Mouse (Mus musculus) right cerebral cortex, postnatal 25 days (tissue): ENCODE measurements around the gene Zswim5.

ENCODE experiments used
- DNase-seq: peaks from one replicate; pipeline ENCODE4 v3.0.0; 2022

The Zswim5 gene

DNA sequence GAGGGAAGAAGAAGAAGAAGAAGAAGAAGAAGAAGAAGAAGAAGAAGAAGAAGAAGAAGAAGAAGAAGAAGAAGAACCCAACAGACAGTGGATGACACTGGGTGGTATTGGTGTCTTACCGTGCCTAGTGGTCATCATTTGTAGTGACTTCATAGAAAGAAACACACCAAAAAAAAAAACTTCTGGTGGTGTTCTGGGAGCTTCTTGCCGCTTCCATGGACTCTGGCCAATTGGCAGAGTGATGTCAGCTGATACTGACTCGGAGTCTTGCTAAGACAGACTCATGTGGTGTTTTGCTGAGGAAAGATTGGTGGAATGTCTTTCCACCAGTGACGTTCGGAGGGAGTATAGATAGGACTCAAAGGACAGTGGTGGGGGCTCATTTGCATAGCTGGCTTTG is 133.1 kb downstream of the Zswim5 start:
- no peak for DNase-seq

DNA sequence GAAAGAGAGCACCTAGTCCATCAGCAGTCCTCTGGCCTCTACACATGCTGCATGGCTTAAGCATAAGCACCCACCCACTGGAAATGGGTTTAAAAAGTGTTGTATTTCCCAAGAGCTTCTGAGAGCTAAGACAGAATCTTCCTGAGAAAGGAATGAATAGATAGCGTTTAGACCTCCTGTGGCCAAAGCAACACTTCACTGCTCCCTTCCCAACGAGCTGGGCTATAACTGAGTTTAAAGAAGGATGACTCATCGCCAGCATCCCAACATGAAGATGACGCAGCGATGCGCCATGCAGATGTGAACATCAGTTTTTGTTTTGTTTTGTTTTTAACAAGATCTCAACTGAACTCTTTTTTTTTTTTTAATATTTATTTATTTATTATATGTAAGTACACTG is 136.4 kb downstream of the Zswim5 start:
- DNase-seq = no peak

DNA sequence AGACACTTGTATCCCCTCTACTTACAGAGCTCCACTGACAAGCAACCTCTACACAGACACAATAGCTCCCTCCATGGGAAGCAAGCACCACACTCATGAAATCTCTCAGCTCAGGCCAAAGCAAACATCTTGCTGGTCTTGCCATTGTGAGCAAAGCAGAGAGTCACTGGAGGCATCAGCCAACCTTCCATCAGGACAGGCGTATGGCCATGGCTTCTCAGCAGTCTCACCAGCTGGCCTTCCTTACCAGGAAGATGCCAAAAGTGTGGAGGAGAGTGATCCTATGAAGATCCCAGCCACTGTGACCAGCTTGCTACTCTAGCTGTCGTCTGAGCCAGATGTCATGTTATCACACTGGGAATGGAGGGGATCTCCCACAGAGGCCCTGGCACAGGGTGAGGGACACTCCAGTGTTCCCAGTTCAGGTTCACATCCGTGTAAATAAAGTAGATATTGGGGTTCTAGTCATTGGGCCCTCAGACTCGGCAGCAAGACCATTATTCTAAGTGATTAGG is 137.8 kb downstream of the Zswim5 start:
- DNase-seq = no peak

DNA sequence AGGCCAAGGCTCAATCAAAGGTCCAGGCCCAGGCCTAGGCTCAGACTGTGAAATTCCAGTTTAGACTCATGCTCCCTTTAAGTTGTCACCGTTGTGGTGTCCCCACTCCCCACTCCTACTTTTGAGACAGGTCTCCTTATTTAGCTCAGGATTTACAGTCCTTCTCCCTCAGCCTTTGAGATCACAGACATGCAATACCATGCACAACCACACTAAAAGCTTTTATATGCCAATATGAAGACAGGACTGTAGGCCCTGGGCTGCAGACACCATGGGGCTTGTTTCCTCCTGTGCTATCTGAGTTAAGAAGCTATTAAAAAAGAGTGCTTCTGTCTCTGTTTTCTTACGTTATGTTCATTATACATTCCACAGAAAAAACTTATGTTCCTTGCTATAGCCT is 140.6 kb downstream of the Zswim5 start:
- no peak for DNase-seq

DNA sequence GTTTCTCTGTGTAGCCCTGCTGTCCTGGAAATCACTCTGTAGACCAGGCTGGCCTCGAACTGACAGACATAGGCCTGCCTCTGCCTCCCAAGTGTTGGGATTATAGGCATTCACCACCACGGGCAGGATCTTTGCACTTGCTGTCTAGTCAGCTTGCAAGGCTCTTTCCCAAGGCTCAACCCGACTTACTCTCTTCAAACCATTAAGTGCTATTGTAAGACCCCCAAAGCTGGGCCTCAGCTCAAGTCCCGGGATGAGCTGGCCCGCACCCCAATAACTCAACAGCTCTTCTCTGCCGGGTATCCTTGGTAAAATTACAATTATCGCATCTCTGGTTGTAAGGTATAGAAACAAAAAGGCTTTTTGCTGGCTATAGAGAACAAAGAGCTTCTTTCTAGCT is 141.2 kb downstream of the Zswim5 start:
- no peak for DNase-seq

DNA sequence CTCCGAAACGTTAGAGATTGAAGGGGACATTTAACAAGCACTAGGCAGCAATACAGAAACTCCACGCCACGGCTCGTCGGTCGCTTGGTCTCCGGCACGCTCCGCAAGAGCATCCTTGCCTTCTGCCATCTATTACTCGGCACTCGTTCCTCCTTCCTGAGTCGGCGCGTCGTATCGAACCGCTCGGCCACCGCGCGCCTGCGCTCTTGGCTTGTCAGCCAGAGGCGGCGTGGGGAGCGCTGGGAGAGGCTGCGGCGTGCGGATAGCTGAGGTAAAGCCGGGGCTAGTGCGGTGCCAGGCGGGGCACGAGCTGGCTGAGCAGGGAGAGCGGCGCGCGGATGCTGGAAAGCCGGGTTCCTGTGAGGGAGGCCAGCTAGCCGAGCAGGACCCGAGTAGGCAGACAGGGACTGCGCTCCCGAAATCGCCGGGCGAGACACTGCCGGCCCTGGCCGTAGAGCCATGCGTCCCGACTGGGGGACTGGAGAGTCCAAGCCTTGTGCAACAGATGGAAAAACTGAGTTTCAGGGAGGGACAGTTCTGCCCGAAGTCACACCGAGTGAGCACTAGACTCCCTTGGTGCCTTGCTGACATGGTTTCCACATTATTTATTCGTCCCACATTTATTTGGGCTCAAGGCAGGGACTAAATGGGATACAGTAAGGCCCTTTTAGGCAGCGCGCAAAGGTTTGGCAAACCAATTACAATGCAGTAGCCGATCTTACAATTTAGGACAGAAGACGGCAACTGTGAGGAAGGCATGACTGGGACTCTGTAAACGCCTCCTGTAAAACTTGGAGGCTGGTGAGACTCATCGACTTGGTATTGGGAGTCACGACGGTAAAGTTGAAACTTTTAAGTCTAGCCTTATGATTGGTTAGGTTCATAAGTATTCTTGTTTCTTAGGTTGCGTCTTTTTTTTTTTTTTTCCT is 142.3 kb downstream of the Zswim5 start, which contains the start of gene Eif2b3:
TSS of gene Eif2b3 (plus strand) at position 197 of the 929 bp plus-strand sequence.
- DNase-seq = peak; percentile 91

DNA sequence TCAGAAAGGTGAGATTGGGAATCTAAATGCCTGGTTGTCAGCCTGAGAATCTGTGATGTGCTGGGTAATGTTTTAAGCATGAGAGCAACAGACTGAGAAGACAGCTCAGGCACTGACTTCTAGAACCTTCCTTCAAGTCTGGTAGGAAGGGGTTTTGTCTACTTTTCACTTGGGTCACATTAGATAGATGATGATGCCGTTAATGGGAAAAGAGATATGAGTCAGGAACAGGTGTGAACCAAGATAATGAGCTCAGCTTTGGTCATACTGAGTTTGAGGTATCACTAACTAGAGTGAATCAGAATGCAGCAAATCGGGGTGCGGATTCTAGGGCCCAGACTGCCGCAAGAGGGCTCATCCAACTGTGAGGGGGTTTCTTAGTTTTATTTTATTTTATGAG is 146.3 kb downstream of the Zswim5 start:
- no peak for DNase-seq

DNA sequence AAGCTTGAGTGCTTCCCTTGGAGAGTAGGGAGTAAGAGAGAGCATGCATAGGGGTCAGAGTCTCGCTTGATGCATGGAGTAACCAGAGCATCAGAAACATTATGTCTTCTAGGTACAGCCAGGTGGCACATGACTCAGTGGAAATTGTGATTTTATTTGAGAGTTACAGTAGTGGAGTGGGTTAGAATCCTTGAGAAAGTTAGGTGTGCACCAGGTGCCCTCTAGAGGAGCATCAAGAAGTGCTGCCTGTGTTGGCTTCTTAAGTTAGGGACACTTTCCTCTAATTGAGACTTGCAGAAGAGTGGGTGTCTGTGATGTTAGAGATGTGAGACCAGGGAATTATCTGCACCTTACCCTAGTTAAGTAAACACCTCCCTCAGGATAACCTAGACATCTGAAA is 153.9 kb downstream of the Zswim5 start:
- no peak for DNase-seq
